Mouse (Mus musculus) hindbrain, embryonic 16.5 days (tissue): ENCODE measurements at regions not wholly inside any gene's neighbourhood (a gene's known extent, or its start where the extent isn't known, plus 50 kb on each side); places are given as distances from the start of the nearest gene placed in this dataset.

Experiments used
- ATAC-seq: fragments of 200-750 bp; cut with Nextera tagmentation; 2 replicates; pipeline ENCODE4 v1.8.0; 2017; ENCODE audit warnings: moderate TSS enrichment, moderate library complexity
- H3K27ac ChIP-seq: fragments of 300-500 bp; sonication (generic); 2 replicates; pipeline ENCODE4 v1.5.1; 2014; ENCODE audit warnings: low read depth, mild to moderate bottlenecking, control low read depth, low read length, moderate library complexity
- H3K27me3 ChIP-seq: fragments of 300-500 bp; sonication (generic); replicated peaks from 2 replicates; pipeline ENCODE4 v1.6.1; 2014; ENCODE audit warnings: low read length; ENCODE audit not compliant: control insufficient read depth, insufficient read depth
- H3K36me3 ChIP-seq: fragments of 300-500 bp; sonication (generic); 2 replicates; pipeline ENCODE4 v1.6.1; 2014; ENCODE audit warnings: mild to moderate bottlenecking, low read length, moderate library complexity, mixed read lengths; ENCODE audit not compliant: control insufficient read depth, insufficient read depth
- H3K4me1 ChIP-seq: fragments of 300-500 bp; sonication (generic); 2 replicates; pipeline ENCODE4 v1.6.1; 2014; ENCODE audit warnings: low read depth, low read length; ENCODE audit not compliant: control insufficient read depth, insufficient read depth
- H3K4me2 ChIP-seq: fragments of 300-500 bp; sonication (generic); 2 replicates; pipeline ENCODE4 v1.6.1; 2014; ENCODE audit warnings: mild to moderate bottlenecking, low read length, control low read depth, moderate library complexity
- H3K4me3 ChIP-seq: fragments of 300-500 bp; sonication (generic); 2 replicates; pipeline ENCODE4 v1.5.1; 2014; ENCODE audit warnings: mild to moderate bottlenecking, low read length, control low read depth, moderate library complexity
- H3K9ac ChIP-seq: fragments of 300-500 bp; sonication (generic); 2 replicates; pipeline ENCODE4 v1.6.1; 2014; ENCODE audit warnings: low read depth, mild to moderate bottlenecking, control low read depth, low read length, moderate library complexity
- H3K9me3 ChIP-seq: fragments of 300-500 bp; sonication (generic); 2 replicates; pipeline ENCODE4 v1.6.1; 2014; ENCODE audit warnings: mild to moderate bottlenecking, low read length, moderate library complexity; ENCODE audit not compliant: control insufficient read depth
- WGBS: fragments of 180-500 bp; shearing (Covaris S2); extraction: QIAGEN DNeasy Blood & Tissue Kit; methylation state at CpG from one replicate; pipeline ENCODE4 v1.1.7; 2014; 5-methylcytosine and 5-hydroxymethylcytosine counted together

GRCm38 (mm10) chr5:118407451-118407850, 153.0 kb upstream of the Med13l start:
- H3K27me3 ChIP-seq = no peaks in the 10 kb centered on the region
- 23% methylated on average over 11 of the region's 11 CpGs for WGBS
- peaks cover 4% of the 10 kb centered on the region; the same call in 1 of the 2 replicates for H3K4me1 ChIP-seq
- ATAC-seq = no peak
- H3K36me3 ChIP-seq = no peaks in the 10 kb centered on the region
- 0 out of 2 replicates have a peak overlapping the region, but pooled peaks have one; percentile 23 for H3K9ac ChIP-seq
- no peak overlapping the region for H3K4me3 ChIP-seq
- peaks cover 8% of the 10 kb centered on the region; the same call in 1 of the 2 replicates for H3K9me3 ChIP-seq
- H3K4me2 ChIP-seq = no peak overlapping the region
- 0 out of 2 replicates have a peak overlapping the region, but pooled peaks have one; percentile 4 for H3K27ac ChIP-seq

- 0 out of 2 replicates have a peak overlapping the region, but pooled peaks have one; percentile 23 for H3K9ac ChIP-seq
- peaks cover 8% of the 10 kb centered on the region; the same call in 1 of the 2 replicates for H3K9me3 ChIP-seq
- no peaks in the 10 kb centered on the region for H3K27me3 ChIP-seq
- H3K36me3 ChIP-seq = no peaks in the 10 kb centered on the region
- no peak overlapping the region for H3K4me3 ChIP-seq
- H3K4me2 ChIP-seq = no peak overlapping the region
- WGBS = 55% methylated on average over 3 of the region's 3 CpGs
- H3K27ac ChIP-seq = no peak overlapping the region
- peaks cover 4% of the 10 kb centered on the region; the same call in 1 of the 2 replicates for H3K4me1 ChIP-seq
- no peak for ATAC-seq
Measured at GRCm38 (mm10) chr5:118407973-118408372, 152.5 kb upstream of the Med13l start.

GRCm38 (mm10) chr5:118408826-118409225, 151.7 kb upstream of the Med13l start:
- no peak overlapping the region for H3K9ac ChIP-seq
- no peak overlapping the region for H3K4me2 ChIP-seq
- 84% methylated on average over 8 of the region's 8 CpGs for WGBS

GRCm38 (mm10) chr5:118413428-118414282, 146.8 kb upstream of the Med13l start:
- H3K9ac ChIP-seq = no peak overlapping the region
- peak; percentile 96 for ATAC-seq
- no peaks in the 10 kb centered on the region for H3K9me3 ChIP-seq
- H3K27ac ChIP-seq = no peak overlapping the region; the same call in 1 of the 2 replicates
- H3K36me3 ChIP-seq = no peaks in the 10 kb centered on the region
- WGBS = 56% methylated on average over 13 of the region's 13 CpGs
- peaks cover 3% of the 10 kb centered on the region; the same call in 1 of the 2 replicates for H3K4me1 ChIP-seq
- peak overlapping the region; percentile 40 for H3K4me2 ChIP-seq
- H3K4me3 ChIP-seq = no peak overlapping the region
- no peaks in the 10 kb centered on the region for H3K27me3 ChIP-seq

More at GRCm38 (mm10) chr5:118408826-118409225, 151.7 kb upstream of the Med13l start:
- Histone ChIP-seq H3K9me3 (peaks cover 8% of the 10 kb centered on the region; the same call in 1 of the 2 replicates), H3K27ac (no peak overlapping the region), H3K27me3 (no peaks in the 10 kb centered on the region), H3K4me1 (peaks cover 7% of the 10 kb centered on the region), H3K4me3 (no peak overlapping the region), H3K36me3 (no peaks in the 10 kb centered on the region)
- no peak for ATAC-seq

- H3K4me3 ChIP-seq = no peak overlapping the region
- peaks cover 13% of the 10 kb centered on the region for H3K4me1 ChIP-seq
- ATAC-seq = no peak
- H3K9ac ChIP-seq = no peak overlapping the region
- no peaks in the 10 kb centered on the region for H3K9me3 ChIP-seq
- H3K27me3 ChIP-seq = no peaks in the 10 kb centered on the region
- 84% methylated on average over 7 of the region's 7 CpGs for WGBS
- no peaks in the 10 kb centered on the region for H3K36me3 ChIP-seq
- no peak overlapping the region for H3K27ac ChIP-seq
- no peak overlapping the region for H3K4me2 ChIP-seq
Measured at GRCm38 (mm10) chr5:118419344-118420037, 141.0 kb upstream of the Med13l start.

DNA sequence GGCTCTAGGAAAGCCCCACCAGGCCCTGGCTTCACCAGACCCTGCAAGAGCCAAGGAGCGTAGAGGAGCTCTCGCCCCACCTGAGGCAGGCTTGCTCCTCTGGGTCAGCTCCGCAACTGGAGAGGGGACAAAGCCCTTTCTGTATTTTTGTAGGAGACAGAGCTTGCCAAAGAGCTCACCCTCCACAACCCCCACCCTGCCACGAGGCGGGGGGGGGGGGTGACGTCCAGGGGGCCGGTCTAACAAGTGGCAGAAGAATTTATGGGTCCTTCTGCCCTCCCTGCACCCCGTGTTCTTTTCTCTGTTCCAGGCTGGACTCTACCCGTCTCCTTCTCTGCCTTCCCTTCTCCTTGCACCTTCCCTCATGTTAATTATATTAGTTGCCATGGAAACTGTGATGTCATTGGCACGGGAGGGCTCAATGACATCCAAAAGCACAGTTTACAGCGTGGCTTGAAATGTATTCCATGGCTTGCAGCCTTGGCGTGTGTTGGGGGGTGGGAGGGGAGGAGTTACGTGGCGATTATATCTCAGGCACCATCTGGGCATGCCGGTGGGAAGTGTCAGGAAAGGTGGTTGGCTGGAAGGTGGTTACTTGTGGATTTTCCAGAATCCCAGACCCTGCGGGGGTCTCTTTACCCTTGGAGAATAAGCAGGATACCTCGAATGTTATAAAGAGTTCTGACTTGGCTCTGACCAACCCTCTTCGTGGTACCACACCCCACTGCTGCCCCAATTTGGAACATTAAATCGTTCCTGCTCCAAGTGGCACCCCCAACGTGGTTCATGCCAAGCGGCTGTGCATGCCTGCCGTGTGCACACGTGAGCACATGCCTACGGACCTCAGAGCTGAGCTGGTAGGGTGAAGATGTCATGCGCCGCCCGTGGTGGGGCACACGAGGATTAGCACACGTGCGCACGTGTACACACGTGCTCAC, 138.3 kb upstream of the Med13l start:
- peak overlapping the region; percentile 63 for H3K4me2 ChIP-seq
- H3K9me3 ChIP-seq = no peaks in the 10 kb centered on the region
- H3K27ac ChIP-seq = peak overlapping the region; percentile 80
- H3K9ac ChIP-seq = peak overlapping the region; percentile 55
- peaks cover 13% of the 10 kb centered on the region for H3K4me1 ChIP-seq
- WGBS = 43% methylated on average over 30 of the region's 32 CpGs
- ATAC-seq = peak; percentile 91
- no peaks in the 10 kb centered on the region for H3K36me3 ChIP-seq
- peak overlapping the region; percentile 37 for H3K4me3 ChIP-seq
- H3K27me3 ChIP-seq = no peaks in the 10 kb centered on the region

GRCm38 (mm10) chr5:118424177-118424576, 136.3 kb upstream of the Med13l start:
- H3K4me1 ChIP-seq = peaks cover 13% of the 10 kb centered on the region
- H3K27ac ChIP-seq = no peak overlapping the region
- no peak for ATAC-seq

GRCm38 (mm10) chr5:118424764-118425568, 135.5 kb upstream of the Med13l start:
- Histone ChIP-seq H3K9me3 (no peaks in the 10 kb centered on the region), H3K27ac (no peak overlapping the region)
- WGBS = 33% methylated on average over 9 of the region's 9 CpGs

More at GRCm38 (mm10) chr5:118424177-118424576, 136.3 kb upstream of the Med13l start:
- H3K4me2 ChIP-seq = no peak overlapping the region
- no peaks in the 10 kb centered on the region for H3K9me3 ChIP-seq
- H3K36me3 ChIP-seq = no peaks in the 10 kb centered on the region
- H3K9ac ChIP-seq = no peak overlapping the region
- no peak overlapping the region for H3K4me3 ChIP-seq
- 83% methylated on average over 3 of the region's 3 CpGs for WGBS
- H3K27me3 ChIP-seq = no peaks in the 10 kb centered on the region

More at GRCm38 (mm10) chr5:118424764-118425568, 135.5 kb upstream of the Med13l start:
- Histone ChIP-seq H3K36me3 (no peaks in the 10 kb centered on the region), H3K4me2 (no peak overlapping the region), H3K27me3 (no peaks in the 10 kb centered on the region), H3K4me3 (no peak overlapping the region), H3K4me1 (peaks cover 13% of the 10 kb centered on the region), H3K9ac (no peak overlapping the region)
- 0 out of 2 replicates have a peak, but pooled peaks have one; percentile 25 for ATAC-seq
